Mouse (Mus musculus): ENCODE measurements around the gene Klhl22. TPM values are rescaled to one million over a fixed set of nuclear protein-coding genes. Genes with fewer than 3 reads are reported as not detected.
A peak's percentile ranks its signal among the peaks of the same experiment; 100 is the strongest.
"Not testable (repeated sequence)": the region's sequence is repeated elsewhere in the genome, so short reads cannot be mapped to it uniquely, and the experiment has no call there.

The Klhl22 gene
- polyA plus RNA-seq (2017; shearing (Covaris generic)): 10 to 100 TPM; 11.8 to 16.3 TPM

- peak; percentile 73 for ATAC-seq
These were observed at the start of gene Klhl22 for GRCm38 (mm10) chr16:17759344-17759773. Klhl22 (plus strand) TSS chr16:17759618.

DNA sequence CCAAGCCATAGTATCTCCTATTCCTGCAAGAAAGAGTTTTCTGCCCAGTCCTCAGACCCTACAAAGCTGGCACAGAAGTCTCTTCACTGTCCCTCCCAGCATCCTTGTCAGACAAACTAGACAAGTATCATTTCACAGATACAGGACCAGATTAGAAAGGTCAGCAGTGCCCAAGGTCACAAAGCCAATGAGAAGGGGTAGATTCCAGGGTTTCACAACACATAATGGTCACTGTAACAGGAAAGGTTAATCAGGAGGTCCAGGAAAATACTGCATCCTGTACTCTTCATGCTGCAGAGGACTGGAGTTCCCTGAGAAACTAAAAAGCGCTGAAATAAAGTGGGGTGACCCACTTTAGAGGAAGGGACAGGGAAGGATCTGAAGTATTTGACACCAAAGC, 41.6 kb upstream of the Klhl22 start:
- no peak for ATAC-seq

- no peak for ATAC-seq
These were observed 38.2 kb upstream of the Klhl22 start for GRCm38 (mm10) chr16:17721114-17721808.

DNA sequence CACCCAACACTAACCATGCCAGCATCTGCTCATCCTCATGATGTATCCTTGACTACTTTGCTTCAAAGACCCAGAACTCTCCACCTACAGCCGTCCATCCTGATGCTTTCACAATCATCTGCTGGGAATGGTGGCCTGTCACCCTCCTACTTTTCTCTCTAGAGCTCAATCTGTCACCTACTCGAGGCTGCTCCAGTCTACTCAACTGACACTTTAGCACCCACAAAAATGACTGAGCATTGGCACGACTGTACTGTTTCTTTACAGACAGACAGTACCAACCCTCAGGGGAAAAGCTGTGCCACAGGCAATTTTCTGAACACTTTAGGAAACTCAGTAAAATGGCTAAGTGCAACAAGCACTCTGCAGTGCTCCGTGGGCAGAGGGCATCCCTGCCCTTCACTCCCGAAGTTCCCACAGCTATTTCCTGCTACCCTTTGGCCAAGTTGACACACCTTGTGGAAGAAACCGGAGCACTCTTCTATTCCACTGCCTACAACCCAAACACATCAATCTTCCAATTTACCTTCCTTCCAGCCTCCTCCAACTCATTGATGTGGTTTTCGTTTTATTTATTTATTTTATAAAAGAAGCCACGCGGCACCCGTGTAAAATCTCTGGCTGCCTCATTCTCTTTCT, 37.5 kb upstream of the Klhl22 start:
- no peak for ATAC-seq

DNA sequence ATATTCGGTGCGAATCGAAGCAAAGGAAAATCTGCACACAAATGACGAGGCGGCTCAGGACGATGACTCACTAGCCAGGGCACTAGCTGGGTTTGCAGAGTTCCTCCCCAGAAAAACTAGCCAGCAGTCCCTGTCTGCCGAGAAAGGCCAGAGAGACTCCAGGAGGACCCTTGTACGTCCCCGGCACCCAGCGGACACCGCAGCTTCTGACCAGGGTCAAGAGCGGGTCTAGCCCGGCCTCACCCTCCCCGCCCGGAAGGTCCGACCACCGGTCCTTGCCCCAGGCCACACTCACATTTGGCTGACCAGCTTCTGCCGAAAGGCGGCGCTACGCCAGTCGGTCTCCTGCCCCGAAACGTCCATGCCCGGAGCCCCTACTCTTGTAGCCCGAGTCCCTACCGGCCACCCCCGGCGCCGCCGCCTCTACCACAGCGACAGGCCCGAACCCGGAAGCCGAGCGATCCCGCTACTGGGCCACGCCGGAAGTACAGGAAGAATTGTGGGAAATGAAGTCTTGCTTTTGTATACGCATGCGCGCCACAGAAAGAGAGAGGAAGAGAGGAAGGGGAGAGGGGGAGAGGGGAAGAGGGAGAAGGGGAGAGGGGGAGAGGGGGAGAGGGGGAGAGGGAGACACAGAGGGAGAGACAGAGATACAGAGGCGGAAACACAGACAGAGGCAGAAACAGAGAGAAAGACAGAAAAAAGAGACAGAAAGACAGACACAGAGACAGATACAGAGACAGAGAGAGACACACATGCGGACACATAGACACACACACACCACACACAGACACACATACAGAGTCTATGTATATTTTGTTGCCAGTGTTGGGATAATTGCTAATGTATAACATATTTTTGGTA, 36.7 kb upstream of the Klhl22 start:
- peak; percentile 75 for ATAC-seq

- no peak for ATAC-seq
These were observed 36.1 kb upstream of the Klhl22 start for GRCm38 (mm10) chr16:17723325-17723626.

DNA sequence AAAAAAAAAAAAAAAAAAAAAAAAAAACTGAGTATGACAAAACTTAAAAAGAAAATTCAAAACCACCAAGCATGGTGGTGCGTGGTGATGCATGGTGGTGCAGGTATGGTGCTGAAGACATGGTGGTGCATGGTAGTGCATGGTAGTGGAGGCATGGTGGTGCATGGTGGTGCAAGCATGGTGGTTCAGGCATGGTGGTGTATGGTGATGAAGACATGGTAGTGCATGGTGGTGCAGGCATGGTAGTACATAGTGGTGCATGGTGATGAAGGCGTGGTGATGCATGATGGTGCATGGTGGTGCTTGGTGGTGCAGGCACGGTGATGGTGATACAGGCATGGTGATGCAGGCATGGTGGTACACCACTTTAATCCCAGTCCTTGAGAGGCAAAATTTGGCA, 35.0 kb upstream of the Klhl22 start:
- ATAC-seq: no peak

DNA sequence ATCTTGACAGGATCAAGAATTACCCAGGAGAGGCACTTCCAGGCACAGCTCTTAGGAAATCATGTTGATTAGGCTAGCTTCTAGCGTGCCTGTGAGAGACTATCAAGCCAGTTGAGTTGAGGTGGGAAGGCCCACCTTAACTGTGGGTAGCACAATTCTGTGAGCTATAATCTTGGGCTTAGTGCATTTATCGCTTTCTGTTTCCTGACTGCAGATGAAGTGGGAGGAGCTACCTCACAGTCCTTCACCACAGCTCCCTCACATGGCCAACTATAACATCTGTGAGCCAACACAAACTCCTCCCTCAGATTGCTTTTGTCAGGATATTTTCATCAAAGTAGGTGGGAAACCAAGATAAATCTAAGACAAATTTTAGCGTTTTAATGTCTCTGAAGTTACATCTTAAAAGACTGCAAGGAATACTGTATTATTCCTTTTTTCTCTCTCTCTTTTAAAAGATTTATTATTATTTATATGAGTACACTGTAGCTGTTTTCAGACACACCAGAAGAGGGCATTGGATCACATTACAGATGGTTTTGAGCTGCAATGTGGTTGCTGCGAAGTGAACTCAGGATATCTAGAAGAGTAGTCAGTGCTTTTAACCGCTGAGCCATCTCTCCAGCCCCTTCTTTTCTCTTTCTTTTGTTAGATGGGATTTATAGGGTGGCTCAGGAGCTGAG, 32.1 kb upstream of the Klhl22 start:
- ATAC-seq: peak; percentile 85

- ATAC-seq: no peak
These were observed 29.4 kb upstream of the Klhl22 start for GRCm38 (mm10) chr16:17729974-17730373.

DNA sequence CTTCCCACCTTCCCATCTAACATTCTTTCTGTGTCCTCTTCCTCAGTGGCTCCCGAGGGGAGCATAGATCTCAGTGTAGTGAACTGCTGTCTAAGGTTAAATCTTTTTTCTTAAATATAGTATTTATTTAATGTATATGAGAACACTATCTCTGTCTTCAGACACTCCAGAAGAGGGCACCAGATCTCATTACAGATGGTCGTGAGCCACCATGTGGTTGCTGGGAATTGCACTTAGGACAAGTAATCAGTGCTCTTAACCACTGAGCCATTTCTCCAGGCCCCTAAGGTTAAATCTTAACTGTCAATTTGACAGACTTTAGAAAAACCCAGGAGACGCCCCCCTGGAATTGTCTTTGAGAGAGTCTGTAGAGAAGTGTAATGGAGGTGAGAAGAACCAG, 27.4 kb upstream of the Klhl22 start:
- ATAC-seq: no peak

DNA sequence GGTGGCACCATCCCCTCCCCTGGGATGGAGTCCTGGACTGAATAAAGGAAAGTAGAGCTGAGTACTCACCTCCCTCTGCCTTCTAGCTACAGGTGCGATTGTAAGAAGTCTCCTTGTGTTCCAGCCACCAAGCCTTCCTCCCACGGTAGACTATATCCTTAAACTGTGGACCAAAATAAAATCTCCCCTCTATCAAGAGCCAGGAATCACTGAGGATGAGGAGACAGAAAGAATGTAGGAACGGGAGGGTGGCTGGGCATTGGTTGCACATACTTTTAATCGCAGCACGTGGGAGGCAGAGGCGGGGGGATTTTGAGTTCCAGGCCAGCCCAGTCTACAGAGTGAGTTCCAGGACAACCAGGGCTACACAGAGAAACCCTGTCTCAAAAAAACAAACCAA, 27.0 kb upstream of the Klhl22 start:
- ATAC-seq: no peak

- ATAC-seq: no peak
These were observed 26.5 kb upstream of the Klhl22 start, which contains the start of gene Med15 for GRCm38 (mm10) chr16:17732841-17733340. Med15 (minus strand) TSS chr16:17732891.

DNA sequence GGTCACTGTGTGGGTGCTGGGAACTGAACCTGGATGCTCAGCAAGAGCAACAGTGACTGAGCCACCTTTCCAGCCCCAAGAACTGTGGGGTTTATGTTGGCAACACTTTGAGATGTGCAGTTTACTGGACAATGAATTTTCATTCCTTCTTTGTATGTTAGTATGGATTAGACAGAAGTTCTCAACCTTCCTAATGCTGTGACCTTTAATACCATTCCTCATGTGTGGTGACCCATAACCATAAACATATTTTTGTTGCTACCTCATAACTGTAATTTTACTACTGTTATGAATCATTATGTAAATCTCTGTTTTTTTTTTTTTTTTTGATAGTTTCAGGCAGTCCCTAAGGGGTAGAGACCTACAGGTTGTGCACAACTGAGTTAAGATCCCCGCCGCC, 25.8 kb upstream of the Klhl22 start:
- no peak for ATAC-seq

DNA sequence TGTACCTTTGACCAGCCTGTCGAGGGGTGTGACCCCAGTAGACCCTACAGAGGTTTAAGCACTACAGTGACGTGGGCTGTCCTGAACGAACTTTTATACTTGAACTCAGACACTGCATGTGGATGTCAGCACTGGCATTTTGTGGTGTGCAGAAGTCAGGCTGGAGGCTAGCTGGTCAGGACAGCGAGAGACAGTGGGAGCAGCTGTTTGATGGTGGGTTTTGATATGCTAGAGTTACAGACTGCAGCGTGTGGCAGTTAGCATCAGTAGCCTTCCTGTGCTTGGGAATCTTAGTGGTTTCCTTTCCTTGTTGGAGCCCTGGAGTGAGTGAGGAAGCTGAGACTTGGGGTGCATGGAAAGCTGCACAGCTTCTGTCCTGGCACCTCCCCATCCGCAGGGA, 24.5 kb upstream of the Klhl22 start:
- ATAC-seq: not testable (repeated sequence)

DNA sequence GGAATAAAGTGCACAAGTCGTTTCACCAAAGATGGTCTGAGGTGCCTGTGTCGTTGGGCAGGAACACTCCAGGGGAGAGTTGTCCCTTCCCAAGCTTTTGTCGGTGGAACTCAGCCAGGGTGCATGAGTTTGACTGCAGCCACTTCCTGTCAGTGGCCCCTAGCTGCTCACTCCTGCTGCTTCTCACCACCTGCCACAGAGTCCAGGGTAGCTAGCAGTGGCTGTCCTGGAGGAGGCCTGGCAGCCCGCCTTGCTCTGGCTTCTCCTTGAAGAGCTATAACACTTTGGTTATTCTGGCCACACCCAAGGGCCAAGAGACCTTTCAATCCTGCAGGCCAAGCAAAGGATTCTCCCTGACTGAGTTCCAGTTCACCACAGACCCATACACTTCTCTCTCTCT, 23.3 kb upstream of the Klhl22 start:
- no peak for ATAC-seq

DNA sequence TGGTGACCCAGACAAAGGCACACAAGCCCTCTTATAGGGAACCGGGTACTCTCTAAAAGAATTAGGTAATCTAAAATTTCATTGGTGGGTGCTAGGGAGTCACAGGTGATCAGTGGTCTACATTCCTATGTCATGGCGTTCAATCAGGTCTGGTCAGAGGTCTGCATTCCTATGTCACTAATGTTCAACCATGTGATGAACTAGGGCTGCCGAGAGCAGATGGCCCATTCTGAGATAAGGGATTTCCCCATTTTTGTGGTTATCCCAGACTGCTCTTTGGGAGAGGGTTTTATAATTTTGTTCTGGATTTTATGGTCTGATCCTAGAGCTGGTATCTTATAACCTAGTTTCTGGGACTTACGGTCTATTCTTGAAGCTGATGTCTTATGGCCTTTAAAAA, 19.3 kb upstream of the Klhl22 start:
- ATAC-seq: no peak

DNA sequence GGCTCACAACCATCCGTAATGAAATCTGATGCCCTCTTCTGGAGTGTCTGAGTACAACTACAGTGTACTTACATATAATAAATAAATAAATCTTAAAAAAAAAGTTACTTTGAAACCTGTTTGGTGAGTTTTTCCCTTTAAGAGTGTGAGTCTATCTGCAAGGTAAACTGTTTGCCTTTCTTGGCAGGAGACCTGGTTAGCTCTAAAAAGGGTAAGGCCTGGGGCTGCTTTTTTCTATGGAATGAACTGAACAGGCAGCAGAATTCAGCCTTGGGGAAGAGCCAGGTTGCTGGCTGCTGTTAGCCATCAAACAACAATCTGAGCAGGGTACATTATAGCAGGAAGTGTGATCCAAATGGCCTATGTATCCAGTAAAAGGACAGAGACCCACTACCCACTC, 16.6 kb upstream of the Klhl22 start:
- no peak for ATAC-seq

DNA sequence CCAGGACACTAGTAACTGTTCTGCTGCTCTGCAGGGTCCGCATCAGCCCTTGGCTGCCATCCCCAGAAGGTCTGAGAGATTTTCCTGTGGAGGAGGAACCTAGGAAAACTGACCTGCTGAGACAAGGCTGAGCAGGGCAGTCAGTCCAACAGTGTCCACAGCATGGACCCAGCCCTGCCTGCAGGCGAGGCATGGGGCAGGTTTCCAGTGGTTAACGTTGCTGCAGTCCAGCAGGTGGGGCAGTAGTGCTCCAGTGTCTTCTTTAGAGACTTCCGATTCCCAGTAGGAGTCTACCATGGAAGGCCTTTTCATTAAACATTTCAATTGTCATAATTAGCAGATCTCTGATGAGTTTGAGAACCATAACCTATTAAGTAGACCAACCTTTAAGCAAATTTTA, 16.1 kb upstream of the Klhl22 start:
- ATAC-seq: no peak

DNA sequence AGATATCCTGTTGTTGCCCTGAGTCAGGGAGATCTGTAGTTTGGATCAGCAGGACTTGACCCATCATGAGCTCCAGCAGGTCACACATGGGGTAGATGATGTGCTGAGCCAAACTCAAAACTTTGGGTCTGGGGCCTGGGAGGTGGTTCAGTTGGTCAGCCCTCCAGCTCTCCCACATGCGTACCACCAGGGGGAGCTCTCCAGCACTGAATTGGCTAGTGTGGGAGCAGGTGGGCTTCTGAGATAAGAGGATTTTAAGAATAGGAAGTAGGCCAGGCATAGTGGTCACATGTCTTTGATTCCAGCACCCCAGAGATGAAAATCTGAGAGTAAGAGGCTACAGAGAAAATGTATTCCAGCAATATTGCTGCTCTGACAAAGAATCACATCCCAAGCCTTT, 14.9 kb upstream of the Klhl22 start:
- no peak for ATAC-seq

GRCm38 (mm10) chr16:17745067-17745466, 14.4 kb upstream of the Klhl22 start:
- ATAC-seq: no peak

GRCm38 (mm10) chr16:17753001-17753400, 6.4 kb upstream of the Klhl22 start:
- ATAC-seq: no peak

GRCm38 (mm10) chr16:17753686-17754085, 5.7 kb upstream of the Klhl22 start:
- no peak for ATAC-seq

DNA sequence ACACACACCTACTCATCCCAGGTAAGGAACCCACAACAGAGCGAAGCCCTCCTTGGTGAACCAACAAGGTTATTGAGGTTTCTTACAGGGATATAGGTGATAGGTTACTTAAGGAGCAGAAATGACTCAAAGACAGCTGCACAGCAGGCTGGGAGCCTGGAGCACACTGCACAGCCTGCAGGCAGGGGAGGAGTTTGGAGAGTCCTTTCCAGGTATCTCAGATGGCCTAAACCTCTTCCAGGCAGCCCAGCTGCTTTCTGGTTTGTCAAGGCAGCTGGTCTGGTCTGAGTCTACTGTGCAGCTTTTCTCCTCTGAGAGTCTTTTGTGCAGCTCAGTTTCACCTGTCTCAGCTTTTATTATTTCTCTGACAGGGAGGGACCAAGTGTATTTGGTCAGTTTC, 1.7 kb upstream of the Klhl22 start:
- no peak for ATAC-seq

Data from activated CD4-positive, CD25-positive, alpha-beta regulatory T cell, adult 4 months (primary cell).